Mouse (Mus musculus): ENCODE data around the gene Tmem236.

- TF ChIP-seq CTCF (IDR thresholded peaks at IDR 0.05; ENCODE audit: borderline replicate concordance, control insufficient read depth, extremely low read depth, insufficient read depth, low read length, poor library complexity) (no peak), POLR2A (IDR thresholded peaks at IDR 0.05; ENCODE audit: control insufficient read depth, extremely low read depth, insufficient read depth, low read length, poor library complexity) (no peak)
Measured at GRCm38 (mm10) chr2:14199621-14200020, 25.3 kb downstream of the Tmem236 start.
